Mouse (Mus musculus) heart, postnatal 0 days (tissue): Measurements from ENCODE around the gene Csnk2a2.

Experiments
- CTCF ChIP-seq: IDR thresholded peaks from 2 replicates; pipeline ENCODE4 v1.5.1; 2016; ENCODE audit warnings: antibody characterized with exemption, control low read depth, low read depth
- EP300 ChIP-seq: IDR thresholded peaks from 2 replicates; pipeline ENCODE4 v1.6.1; 2016; ENCODE audit warnings: antibody characterized with exemption, low read depth

DNA sequence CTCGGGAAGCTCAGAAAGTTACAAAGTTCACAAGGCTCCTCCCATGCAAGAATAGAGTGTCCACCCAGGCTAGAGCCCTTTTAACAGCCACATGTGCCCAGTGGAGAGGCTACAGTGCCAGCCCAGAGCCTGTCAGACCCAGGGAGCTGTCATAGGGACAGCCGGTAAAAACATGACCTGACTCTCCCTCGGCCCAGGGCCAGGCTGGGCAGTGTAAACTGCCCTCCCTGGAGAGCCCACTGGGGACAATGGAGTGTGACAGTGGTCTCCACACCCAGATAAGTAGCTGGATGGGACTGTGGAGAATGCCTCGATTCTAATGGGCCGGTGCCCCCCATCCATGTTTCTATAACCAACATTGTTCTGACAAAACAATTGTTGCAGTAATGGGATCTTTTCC lies 80.3 kb downstream of the Csnk2a2 start:
- TF ChIP-seq CTCF (no peak), EP300 (no peak)
